Mouse (Mus musculus): ENCODE results near the gene Gba. TPM values are rescaled to one million over a fixed set of nuclear protein-coding genes. Genes with fewer than 3 reads are reported as not detected.

Gba gene
- polyA plus RNA-seq, 1 experiment from 2014 or later: 26.2 TPM

MicroRNAs within 50 kb of the gene (microRNA counts, 519-probe panel; counts per million panel counts)
- microRNA mmu-miR-92b: not detected

Small RNAs within 50 kb of the gene (microRNA-seq; reads per million reads assigned to microRNA genes)
- 69.8 reads per million, percentile 50 among the genes with 10 or more reads in this experiment for gene Mir92b

Other genes starting within 250 kb of the Gba start
- gene Rusc1, start 109.6 kb upstream of the Gba start, polyA plus RNA-seq (2015; fragmentation: Nextera tagmentation; extraction: Ambion mirVana): 3.0 and 4.0 TPM in 2 replicates
- gene Gm43738, start 101.8 kb upstream of the Gba start, polyA plus RNA-seq (2015; fragmentation: Nextera tagmentation; extraction: Ambion mirVana): not detected in 2 replicates
- gene Fdps, start 101.0 kb upstream of the Gba start, polyA plus RNA-seq (2015; fragmentation: Nextera tagmentation; extraction: Ambion mirVana): 339 and 359 TPM in 2 replicates
- 102 and 104 TPM in 2 replicates for gene Pklr, start 66.8 kb upstream of the Gba start, polyA plus RNA-seq (2015; fragmentation: Nextera tagmentation; extraction: Ambion mirVana)
- 0.43 and 0.45 TPM in 2 replicates for gene Hcn3, start 42.7 kb upstream of the Gba start, polyA plus RNA-seq (2015; fragmentation: Nextera tagmentation; extraction: Ambion mirVana)
- gene Clk2, start 38.1 kb upstream of the Gba start, polyA plus RNA-seq (2015; fragmentation: Nextera tagmentation; extraction: Ambion mirVana): 8.5 and 10.1 TPM in 2 replicates
- 53.0 and 53.7 TPM in 2 replicates for gene Scamp3, start 25.5 kb upstream of the Gba start, polyA plus RNA-seq (2015; fragmentation: Nextera tagmentation; extraction: Ambion mirVana)
- 2.4 and 2.9 TPM in 2 replicates for gene Fam189b, start 19.8 kb upstream of the Gba start, polyA plus RNA-seq (2015; fragmentation: Nextera tagmentation; extraction: Ambion mirVana)
- gene Thbs3, start 12.3 kb downstream of the Gba start, polyA plus RNA-seq (2015; fragmentation: Nextera tagmentation; extraction: Ambion mirVana): 1.5 and 2.1 TPM in 2 replicates
- gene Mtx1, start 24.2 kb downstream of the Gba start, polyA plus RNA-seq (2015; fragmentation: Nextera tagmentation; extraction: Ambion mirVana): 103 and 104 TPM in 2 replicates
- gene Muc1, start 26.1 kb downstream of the Gba start, polyA plus RNA-seq (2015; fragmentation: Nextera tagmentation; extraction: Ambion mirVana): 0.50 TPM in 1 of 2 replicates, not detected in the other
- 116 and 126 TPM in 2 replicates for gene Krtcap2, start 43.0 kb downstream of the Gba start, polyA plus RNA-seq (2015; fragmentation: Nextera tagmentation; extraction: Ambion mirVana)
- gene Trim46, start 43.4 kb downstream of the Gba start, polyA plus RNA-seq (2015; fragmentation: Nextera tagmentation; extraction: Ambion mirVana): 0.23 and 0.31 TPM in 2 replicates
- 45.4 and 54.4 TPM in 2 replicates for gene Dpm3, start 56.4 kb downstream of the Gba start, polyA plus RNA-seq (2015; fragmentation: Nextera tagmentation; extraction: Ambion mirVana)
- gene Slc50a1, start 67.6 kb downstream of the Gba start, polyA plus RNA-seq (2015; fragmentation: Nextera tagmentation; extraction: Ambion mirVana): 17.5 and 17.8 TPM in 2 replicates
- 8.9 and 11.2 TPM in 2 replicates for gene Efna1, start 78.2 kb downstream of the Gba start, polyA plus RNA-seq (2015; fragmentation: Nextera tagmentation; extraction: Ambion mirVana)
- gene Efna3, start 120.0 kb downstream of the Gba start, polyA plus RNA-seq (2015; fragmentation: Nextera tagmentation; extraction: Ambion mirVana): 0.18 and 0.58 TPM in 2 replicates
- 0.24 and 0.48 TPM in 2 replicates for gene Efna4, start 135.1 kb downstream of the Gba start, polyA plus RNA-seq (2015; fragmentation: Nextera tagmentation; extraction: Ambion mirVana)
- 8.8 and 12.7 TPM in 2 replicates for gene Adam15, start 147.1 kb downstream of the Gba start, polyA plus RNA-seq (2015; fragmentation: Nextera tagmentation; extraction: Ambion mirVana)
- 0.06 and 0.07 TPM in 2 replicates for gene Dcst2, start 159.0 kb downstream of the Gba start, polyA plus RNA-seq (2015; fragmentation: Nextera tagmentation; extraction: Ambion mirVana)
- gene Dcst1, start 162.3 kb downstream of the Gba start, polyA plus RNA-seq (2015; fragmentation: Nextera tagmentation; extraction: Ambion mirVana): 0.05 TPM in 1 of 2 replicates, not detected in the other
- 2.3 and 3.3 TPM in 2 replicates for gene Zbtb7b, start 191.8 kb downstream of the Gba start, polyA plus RNA-seq (2015; fragmentation: Nextera tagmentation; extraction: Ambion mirVana)
- not detected in 2 replicates for gene Lenep, start 199.9 kb downstream of the Gba start, polyA plus RNA-seq (2015; fragmentation: Nextera tagmentation; extraction: Ambion mirVana)
- 14.3 and 16.4 TPM in 2 replicates for gene Flad1, start 208.9 kb downstream of the Gba start, polyA plus RNA-seq (2015; fragmentation: Nextera tagmentation; extraction: Ambion mirVana)
- 210 and 229 TPM in 2 replicates for gene Cks1b, start 215.5 kb downstream of the Gba start, polyA plus RNA-seq (2015; fragmentation: Nextera tagmentation; extraction: Ambion mirVana)
- gene Shc1, start 215.5 kb downstream of the Gba start, polyA plus RNA-seq (2015; fragmentation: Nextera tagmentation; extraction: Ambion mirVana): 44.8 and 50.6 TPM in 2 replicates
- gene Pygo2, start 227.3 kb downstream of the Gba start, polyA plus RNA-seq (2015; fragmentation: Nextera tagmentation; extraction: Ambion mirVana): 10.1 and 10.6 TPM in 2 replicates
- 7.4 and 8.1 TPM in 2 replicates for gene Pbxip1, start 233.8 kb downstream of the Gba start, polyA plus RNA-seq (2015; fragmentation: Nextera tagmentation; extraction: Ambion mirVana)

Data from liver, embryonic 15.5 days (tissue).